Mouse (Mus musculus): Measurements from ENCODE around the gene Kcnj13.

The Kcnj13 gene

GRCm38 (mm10) chr1:87394594-87394993 lies at the start of gene Kcnj13:
Kcnj13 (minus strand) TSS chr1:87394729.
- DNase-seq = no peak

GRCm38 (mm10) chr1:87436583-87436982 lies 42.1 kb upstream of the Kcnj13 start:
- DNase-seq = no peak

GRCm38 (mm10) chr1:87435125-87435524 lies 40.6 kb upstream of the Kcnj13 start:
- no peak for DNase-seq

- DNase-seq = peak; percentile 40 to 42
These were observed 24.2 kb upstream of the Kcnj13 start for GRCm38 (mm10) chr1:87418733-87419132.

- no peak for DNase-seq
These were observed 14.9 kb upstream of the Kcnj13 start for GRCm38 (mm10) chr1:87409380-87409779.

GRCm38 (mm10) chr1:87406012-87406411 lies 11.5 kb upstream of the Kcnj13 start:
- DNase-seq = no peak

GRCm38 (mm10) chr1:87404710-87405109 lies 10.2 kb upstream of the Kcnj13 start:
- DNase-seq = no peak

- DNase-seq = no peak
These were observed 2.5 kb upstream of the Kcnj13 start for GRCm38 (mm10) chr1:87396923-87397586.

GRCm38 (mm10) chr1:87393444-87394195 lies 909 bp downstream of the Kcnj13 start:
- no peak for DNase-seq

- DNase-seq = no peak
These were observed 8.0 kb downstream of the Kcnj13 start for GRCm38 (mm10) chr1:87386436-87387092.

- DNase-seq = no peak
These were observed 13.4 kb downstream of the Kcnj13 start for GRCm38 (mm10) chr1:87381152-87381551.

GRCm38 (mm10) chr1:87379919-87380318 lies 14.6 kb downstream of the Kcnj13 start:
- no peak for DNase-seq

GRCm38 (mm10) chr1:87378024-87378560 lies 16.4 kb downstream of the Kcnj13 start:
- no peak for DNase-seq

- DNase-seq = no peak
These were observed 34.3 kb downstream of the Kcnj13 start for GRCm38 (mm10) chr1:87360276-87360675.

GRCm38 (mm10) chr1:87350576-87350975 lies 44.0 kb downstream of the Kcnj13 start:
- no peak for DNase-seq
